Mouse (Mus musculus) thymus, adult 2 months (tissue): ENCODE results near the gene Parp8.

Experiments
- CTCF ChIP-seq: fragments of 200-500 bp; IDR thresholded peaks from 2 replicates; pipeline ENCODE4 v1.5.1; 2012; ENCODE audit warnings: mild to moderate bottlenecking, control low read depth, low read length, moderate library complexity, borderline replicate concordance; ENCODE audit not compliant: control insufficient read depth, poor library complexity, insufficient read depth; ENCODE audit errors: extremely low read depth
- POLR2A ChIP-seq: fragments of 200-500 bp; IDR thresholded peaks from 2 replicates; pipeline ENCODE4 v1.6.1; 2012; ENCODE audit warnings: mild to moderate bottlenecking, low read length, control low read depth, moderate library complexity; ENCODE audit not compliant: control insufficient read depth, poor library complexity, insufficient read depth; ENCODE audit errors: extremely low read depth

- TF ChIP-seq POLR2A: no peak
- no peak for TF ChIP-seq CTCF
These were observed 54.5 kb downstream of the Parp8 start for GRCm38 (mm10) chr13:116970706-116971428.
